Mouse (Mus musculus) lung, adult 18-20 months (tissue): Measurements from ENCODE around the gene Acadm.

ENCODE experiments used
- DNase-seq, 2 experiments: peaks; one replicate each; pipeline ENCODE4 v3.0.0; 2022; ENCODE audit warnings: mixed read lengths in 2 of 2

Gene Acadm

GRCm38 (mm10) chr3:153940486-153940885 is 3.9 kb downstream of the Acadm start:
- no peak for DNase-seq

GRCm38 (mm10) chr3:153940021-153940420 is 4.4 kb downstream of the Acadm start:
- DNase-seq: no peak

GRCm38 (mm10) chr3:153937116-153937810 is 7.2 kb downstream of the Acadm start:
- DNase-seq: no peak

- DNase-seq: no peak
Measured at GRCm38 (mm10) chr3:153935878-153936277, 8.6 kb downstream of the Acadm start.

GRCm38 (mm10) chr3:153932461-153932860 is 12.0 kb downstream of the Acadm start:
- DNase-seq: no peak

- DNase-seq: no peak
Measured at GRCm38 (mm10) chr3:153929526-153929925, 14.9 kb downstream of the Acadm start.

GRCm38 (mm10) chr3:153926333-153926732 is 18.1 kb downstream of the Acadm start:
- DNase-seq: no peak

GRCm38 (mm10) chr3:153921147-153921910 is 23.1 kb downstream of the Acadm start:
- DNase-seq: no peak

GRCm38 (mm10) chr3:153917200-153917599 is 27.2 kb downstream of the Acadm start:
- peak in 1 of 2 experiments; percentile 21 for DNase-seq

- DNase-seq: no peak
Measured at GRCm38 (mm10) chr3:153913510-153914243, 30.8 kb downstream of the Acadm start.

- DNase-seq: peak; percentile 93 to 94
Measured at GRCm38 (mm10) chr3:153912546-153913509, 31.6 kb downstream of the Acadm start, which contains the start of gene Rabggtb. Gene Rabggtb, minus strand, starts transcription at chr3:153913009.

- DNase-seq: no peak
Measured at GRCm38 (mm10) chr3:153911882-153912440, 32.5 kb downstream of the Acadm start.

GRCm38 (mm10) chr3:153911197-153911881 is 33.1 kb downstream of the Acadm start:
- DNase-seq: peak in 1 of 2 experiments; percentile 11

GRCm38 (mm10) chr3:153910489-153910888 is 33.9 kb downstream of the Acadm start:
- no peak for DNase-seq

GRCm38 (mm10) chr3:153908919-153909318 is 35.5 kb downstream of the Acadm start:
- no peak for DNase-seq

- no peak for DNase-seq
Measured at GRCm38 (mm10) chr3:153906136-153906871, 38.1 kb downstream of the Acadm start, which contains the start of gene Msh4. Gene Msh4, minus strand, starts transcription at chr3:153906138.

GRCm38 (mm10) chr3:153905251-153906135 is 38.9 kb downstream of the Acadm start:
- no peak for DNase-seq

- peak; percentile 17 to 48 for DNase-seq
Measured at GRCm38 (mm10) chr3:153904586-153904985, 39.8 kb downstream of the Acadm start.

GRCm38 (mm10) chr3:153902595-153902994 is 41.8 kb downstream of the Acadm start:
- no peak for DNase-seq
